12 mouse cellular contexts compared by ENCODE assay signal in genomic region chr17:10054375-10054774, GRCm38 (mm10).
DNase-seq lines count a peak whose midpoint lies in the region; ATAC-seq lines count a peak whose summit lies in the region.
"Had no signal": no experiment of that assay in that cellular context is flagged by ENCODE, and none has a peak within 500 bp of the region (broad histone marks: within the 10 kb centered on the region; RNA-seq: fewer than 3 reads in every experiment).

No protein-coding gene starts in this region.

- intact Hi-C loops in heart, postnatal 10 days (cut with DNase I): no loop called here

- ATAC-seq in monocyte, adult 5-6 weeks (replicated peaks; ENCODE audit: insufficient number of reproducible peaks, low FRiP score, low TSS enrichment, poor library complexity, severe bottlenecking): no peak
- ATAC-seq: intestine, embryonic 15.5 days; midbrain, embryonic 13.5 days had no signal

- peak; percentile 38 for DNase-seq in gastrocnemius, adult 18-20 months (ENCODE audit: low spot score)
- no peak for DNase-seq in gastrocnemius, postnatal 4 days (ENCODE audit: low spot score in 2 of 2)
- peak; percentile 11 for DNase-seq in urinary bladder, postnatal 14 days (ENCODE audit: low spot score)
- DNase-seq in urinary bladder, postnatal 10 days (ENCODE audit: low spot score): no peak
- peak; percentile 49 to 50 for DNase-seq in heart, postnatal 10 days
- no peak for DNase-seq in frontal cortex, postnatal 36 days (ENCODE audit: low spot score in 2 of 2)
- DNase-seq in ovary, postnatal 36 days (ENCODE audit: low spot score): no peak
- DNase-seq: kidney, postnatal 14 days; liver had no signal

Comparison
In these comparisons a context has a peak if more than half of its experiments do, and no peak if none do; other contexts are left out.
1. DNase-seq: peak in gastrocnemius, adult 18-20 months (single experiment), urinary bladder, postnatal 14 days (single experiment) and heart, postnatal 10 days (2 of 2); none in gastrocnemius, postnatal 4 days (0 of 2), urinary bladder, postnatal 10 days (single experiment), frontal cortex, postnatal 36 days (0 of 2) and ovary, postnatal 36 days (single experiment).